Mouse (Mus musculus) embryonic facial prominence, embryonic 13.5 days (tissue): ENCODE measurements at regions not wholly inside any gene's neighbourhood (a gene's known extent, or its start where the extent isn't known, plus 50 kb on each side); places are given as distances from the start of the nearest gene placed in this dataset.

Experiments used
- ATAC-seq: fragments of 200-750 bp; cut with Nextera tagmentation; 2 replicates; pipeline ENCODE4 v1.8.0; 2017; ENCODE audit warnings: low read depth; ENCODE audit not compliant: insufficient number of reproducible peaks, insufficient read depth, low FRiP score, low TSS enrichment
- H3K27ac ChIP-seq: fragments of 300-500 bp; sonication (generic); 2 replicates; pipeline ENCODE4 v1.5.1; 2015; ENCODE audit warnings: moderate library complexity, mild to moderate bottlenecking, inconsistent platforms
- H3K27me3 ChIP-seq: fragments of 300-500 bp; sonication (generic); 2 replicates; pipeline ENCODE4 v1.6.1; 2015; ENCODE audit warnings: mild to moderate bottlenecking, inconsistent platforms
- H3K36me3 ChIP-seq: fragments of 300-500 bp; sonication (generic); 2 replicates; pipeline ENCODE4 v1.6.1; 2015; ENCODE audit warnings: mild to moderate bottlenecking, inconsistent platforms
- H3K4me1 ChIP-seq: fragments of 300-500 bp; sonication (generic); 2 replicates; pipeline ENCODE4 v1.6.1; 2015; ENCODE audit warnings: inconsistent platforms
- H3K4me2 ChIP-seq: fragments of 300-500 bp; sonication (generic); 2 replicates; pipeline ENCODE4 v1.6.1; 2015; ENCODE audit warnings: moderate library complexity, mild to moderate bottlenecking, inconsistent platforms
- H3K4me3 ChIP-seq: fragments of 300-500 bp; sonication (generic); 2 replicates; pipeline ENCODE4 v1.5.1; 2015; ENCODE audit warnings: mild to moderate bottlenecking, inconsistent platforms
- H3K9ac ChIP-seq: fragments of 300-500 bp; sonication (generic); 2 replicates; pipeline ENCODE4 v1.6.1; 2015; ENCODE audit warnings: mild to moderate bottlenecking, inconsistent platforms
- H3K9me3 ChIP-seq: fragments of 300-500 bp; sonication (generic); 2 replicates; pipeline ENCODE4 v1.6.1; 2016; ENCODE audit warnings: inconsistent platforms
- WGBS: fragments of 180-500 bp; shearing (Covaris S2); methylation state at CpG from one replicate; pipeline ENCODE4 v1.1.7; 2015; ENCODE audit warnings: mixed read lengths; 5-methylcytosine and 5-hydroxymethylcytosine counted together

DNA sequence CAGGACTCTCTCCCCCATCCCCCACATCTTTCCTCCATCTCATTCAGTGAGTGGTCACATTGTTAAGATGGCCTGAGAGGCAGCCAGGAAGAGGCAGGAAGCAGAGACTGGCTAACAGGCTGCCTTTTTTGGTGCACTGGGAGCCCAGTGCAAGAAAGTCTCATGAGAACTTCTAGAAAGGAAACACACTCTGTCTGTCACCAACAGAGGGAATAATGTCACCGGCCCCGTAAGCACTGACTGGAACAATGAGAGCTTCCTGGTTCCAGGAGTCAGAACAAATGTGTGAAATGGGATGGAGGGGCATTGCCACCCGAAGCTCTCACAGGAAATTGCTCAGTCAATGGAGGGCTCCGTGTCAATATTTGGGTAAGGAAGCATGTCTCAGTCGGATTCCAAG lies 111.3 kb upstream of the Arglu1 start:
- WGBS = 44% methylated on average over 5 of the region's 5 CpGs
- H3K27me3 ChIP-seq = no peaks in the 10 kb centered on the region
- no peak overlapping the region for H3K4me2 ChIP-seq
- no peaks in the 10 kb centered on the region for H3K36me3 ChIP-seq
- peaks cover 18% of the 10 kb centered on the region for H3K4me1 ChIP-seq
- no peak overlapping the region for H3K4me3 ChIP-seq
- no peaks in the 10 kb centered on the region for H3K9me3 ChIP-seq
- ATAC-seq = no peak
- H3K27ac ChIP-seq = no peak overlapping the region
- no peak overlapping the region for H3K9ac ChIP-seq

- Histone ChIP-seq H3K4me3 (no peak overlapping the region), H3K9me3 (no peaks in the 10 kb centered on the region), H3K27ac (peak overlapping the region; percentile 76), H3K4me1 (peaks cover 36% of the 10 kb centered on the region), H3K4me2 (peak overlapping the region; percentile 12; the same call in 1 of the 2 replicates), H3K9ac (no peak overlapping the region), H3K27me3 (no peaks in the 10 kb centered on the region), H3K36me3 (no peaks in the 10 kb centered on the region)
- 42% methylated on average over 3 of the region's 3 CpGs for WGBS
- ATAC-seq = no peak
Observed at GRCm38 (mm10) chr8:8797521-8797920, 107.2 kb upstream of the Arglu1 start.

DNA sequence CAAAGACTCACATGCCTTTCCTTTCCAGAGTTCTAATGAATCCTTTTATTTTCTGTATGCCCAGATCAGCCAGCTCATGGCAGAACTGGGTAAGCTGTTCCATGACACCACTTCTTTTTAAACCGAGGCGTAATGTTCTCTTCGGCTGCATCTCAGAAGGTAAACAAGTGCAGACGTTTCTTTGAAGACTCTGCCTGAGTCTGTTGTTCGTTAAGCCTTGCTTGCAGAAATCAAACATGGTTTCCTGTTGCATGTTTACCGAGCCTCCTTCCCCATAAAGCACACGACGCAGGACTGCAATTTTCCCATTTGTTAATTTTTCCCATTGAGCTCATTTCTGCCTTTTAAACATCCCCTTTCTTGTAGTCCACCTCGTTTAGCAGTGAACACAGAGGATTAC lies 106.6 kb upstream of the Arglu1 start:
- H3K4me2 ChIP-seq = peak overlapping the region; percentile 12; the same call in 1 of the 2 replicates
- H3K4me1 ChIP-seq = peaks cover 35% of the 10 kb centered on the region
- WGBS = 13% methylated on average over 9 of the region's 9 CpGs
- H3K36me3 ChIP-seq = no peaks in the 10 kb centered on the region
- no peak for ATAC-seq
- H3K4me3 ChIP-seq = no peak overlapping the region
- no peaks in the 10 kb centered on the region for H3K9me3 ChIP-seq
- peak overlapping the region; percentile 76 for H3K27ac ChIP-seq
- H3K9ac ChIP-seq = 0 out of 2 replicates have a peak overlapping the region, but pooled peaks have one; percentile 2
- no peaks in the 10 kb centered on the region for H3K27me3 ChIP-seq

GRCm38 (mm10) chr8:8794711-8795110 lies 104.4 kb upstream of the Arglu1 start:
- ATAC-seq = no peak
- Histone ChIP-seq H3K9me3 (no peaks in the 10 kb centered on the region), H3K4me1 (peaks cover 34% of the 10 kb centered on the region), H3K9ac (no peak overlapping the region), H3K27ac (no peak overlapping the region), H3K36me3 (no peaks in the 10 kb centered on the region), H3K4me3 (no peak overlapping the region), H3K27me3 (no peaks in the 10 kb centered on the region), H3K4me2 (no peak overlapping the region)
- 52% methylated on average over 6 of the region's 6 CpGs for WGBS

DNA sequence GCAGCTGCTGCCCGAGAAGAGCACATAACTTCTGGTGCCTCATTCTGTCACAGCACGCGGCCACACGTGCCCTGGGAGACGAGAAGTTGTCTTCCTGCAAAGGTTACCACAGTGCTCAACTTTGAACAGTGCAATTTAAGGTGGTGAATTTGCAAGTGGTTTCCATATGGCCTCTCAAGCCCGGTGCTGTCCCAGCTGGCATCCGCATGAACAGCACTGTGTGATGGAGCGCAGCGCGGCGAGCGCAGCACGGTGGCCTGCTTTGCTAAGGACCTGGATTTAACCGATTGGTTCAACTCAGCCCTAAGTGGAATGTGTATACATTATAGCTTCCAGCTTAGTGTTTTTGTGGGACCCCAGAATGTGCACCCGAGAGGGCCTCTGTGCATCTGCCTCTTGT lies 89.6 kb upstream of the Arglu1 start:
- H3K9me3 ChIP-seq = no peaks in the 10 kb centered on the region
- H3K4me2 ChIP-seq = no peak overlapping the region
- WGBS = 41% methylated on average over 15 of the region's 15 CpGs
- no peaks in the 10 kb centered on the region for H3K36me3 ChIP-seq
- H3K9ac ChIP-seq = no peak overlapping the region
- H3K27ac ChIP-seq = no peak overlapping the region
- peak; percentile 52; the same call in 1 of the 2 replicates for ATAC-seq
- H3K4me3 ChIP-seq = no peak overlapping the region
- H3K27me3 ChIP-seq = 0 out of 2 replicates have a peak, but pooled peaks cover 5% of the 10 kb centered on the region
- peaks cover 5% of the 10 kb centered on the region; the same call in 1 of the 2 replicates for H3K4me1 ChIP-seq

GRCm38 (mm10) chr8:8774496-8775015 lies 84.2 kb upstream of the Arglu1 start:
- Histone ChIP-seq H3K4me3 (no peak overlapping the region), H3K9ac (no peak overlapping the region), H3K36me3 (no peaks in the 10 kb centered on the region), H3K9me3 (no peaks in the 10 kb centered on the region), H3K27me3 (0 out of 2 replicates have a peak, but pooled peaks cover 5% of the 10 kb centered on the region), H3K4me1 (no peaks in the 10 kb centered on the region), H3K4me2 (no peak overlapping the region), H3K27ac (no peak overlapping the region)
- 30% methylated on average over 5 of the region's 5 CpGs for WGBS
- no peak for ATAC-seq

DNA sequence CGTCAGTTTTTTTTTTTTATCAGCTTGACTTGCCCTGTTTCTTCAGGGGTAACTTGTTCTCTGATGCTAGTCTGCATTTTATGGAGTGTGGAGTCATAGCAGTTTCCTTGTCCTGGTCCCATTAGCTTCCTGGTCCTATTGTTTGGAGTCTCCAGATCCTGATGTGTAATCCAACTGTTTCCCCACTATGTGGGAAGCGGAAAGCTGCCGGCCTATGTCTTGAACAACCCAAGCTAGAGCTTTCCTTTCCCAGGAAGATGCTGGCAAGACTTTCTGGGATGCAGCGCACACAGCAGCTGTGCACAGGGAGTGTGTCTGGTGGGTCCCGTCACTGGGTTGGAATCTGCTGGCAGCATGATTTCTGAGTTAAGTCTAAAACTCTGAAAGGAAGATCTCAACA lies 82.1 kb upstream of the Arglu1 start:
- H3K4me1 ChIP-seq = peaks cover 15% of the 10 kb centered on the region
- no peak overlapping the region for H3K4me2 ChIP-seq
- no peak overlapping the region for H3K27ac ChIP-seq
- 0 out of 2 replicates have a peak, but pooled peaks cover 5% of the 10 kb centered on the region for H3K27me3 ChIP-seq
- no peak for ATAC-seq
- H3K9me3 ChIP-seq = no peaks in the 10 kb centered on the region
- H3K4me3 ChIP-seq = no peak overlapping the region
- H3K36me3 ChIP-seq = no peaks in the 10 kb centered on the region
- WGBS = 81% methylated on average over 5 of the region's 5 CpGs
- H3K9ac ChIP-seq = no peak overlapping the region

DNA sequence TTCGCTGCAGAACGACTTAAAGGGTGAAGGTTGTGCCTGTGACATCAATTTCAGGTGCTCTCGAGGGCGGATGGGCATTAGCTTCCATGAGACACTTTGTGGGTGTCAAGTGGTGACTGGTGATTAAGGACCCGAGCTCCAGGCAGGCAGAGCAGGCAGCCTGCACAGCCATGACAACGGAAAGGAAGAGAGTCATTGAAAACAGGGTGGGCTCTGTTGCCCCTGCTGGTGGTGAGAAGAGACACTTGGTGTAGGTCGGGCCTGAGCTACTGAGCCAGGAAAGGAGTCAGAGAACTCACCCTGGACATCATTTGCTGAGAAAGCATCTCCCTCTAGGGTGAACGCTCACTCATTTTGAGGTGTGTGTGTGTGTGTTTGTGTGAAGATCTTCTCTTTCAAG lies 80.1 kb upstream of the Arglu1 start:
- Histone ChIP-seq H3K36me3 (no peaks in the 10 kb centered on the region), H3K27me3 (0 out of 2 replicates have a peak, but pooled peaks cover 8% of the 10 kb centered on the region), H3K27ac (no peak overlapping the region), H3K9me3 (no peaks in the 10 kb centered on the region), H3K9ac (no peak overlapping the region), H3K4me3 (no peak overlapping the region), H3K4me1 (peaks cover 15% of the 10 kb centered on the region), H3K4me2 (no peak overlapping the region)
- no peak for ATAC-seq
- WGBS = 74% methylated on average over 8 of the region's 8 CpGs

GRCm38 (mm10) chr8:8762354-8762753 lies 72.0 kb upstream of the Arglu1 start:
- Histone ChIP-seq H3K9me3 (no peaks in the 10 kb centered on the region), H3K4me1 (peaks cover 2% of the 10 kb centered on the region; the same call in 1 of the 2 replicates), H3K4me2 (no peak overlapping the region), H3K27me3 (0 out of 2 replicates have a peak, but pooled peaks cover 4% of the 10 kb centered on the region), H3K36me3 (no peaks in the 10 kb centered on the region), H3K4me3 (no peak overlapping the region), H3K9ac (no peak overlapping the region), H3K27ac (no peak overlapping the region)
- 82% methylated on average over 12 of the region's 12 CpGs for WGBS
- no peak for ATAC-seq

- Histone ChIP-seq H3K36me3 (no peaks in the 10 kb centered on the region), H3K27ac (no peak overlapping the region), H3K27me3 (no peaks in the 10 kb centered on the region), H3K9ac (no peak overlapping the region), H3K4me2 (no peak overlapping the region), H3K4me1 (peaks cover 6% of the 10 kb centered on the region), H3K4me3 (no peak overlapping the region), H3K9me3 (no peaks in the 10 kb centered on the region)
- 70% methylated on average over 8 of the region's 8 CpGs for WGBS
- no peak for ATAC-seq
Observed at GRCm38 (mm10) chr8:8758283-8758682, 68.0 kb upstream of the Arglu1 start.

- H3K9ac ChIP-seq = no peak overlapping the region
Observed at GRCm38 (mm10) chr8:8751208-8751607, 60.9 kb upstream of the Arglu1 start.

GRCm38 (mm10) chr8:8746691-8747090 lies 56.4 kb upstream of the Arglu1 start:
- Histone ChIP-seq H3K27me3 (no peaks in the 10 kb centered on the region), H3K9me3 (no peaks in the 10 kb centered on the region), H3K9ac (no peak overlapping the region), H3K4me3 (no peak overlapping the region), H3K4me2 (no peak overlapping the region), H3K27ac (no peak overlapping the region), H3K4me1 (no peaks in the 10 kb centered on the region), H3K36me3 (no peaks in the 10 kb centered on the region)
- ATAC-seq = no peak
- 77% methylated on average over 1 of the region's 1 CpGs for WGBS

More at GRCm38 (mm10) chr8:8751208-8751607, 60.9 kb upstream of the Arglu1 start:
- Histone ChIP-seq H3K9me3 (no peaks in the 10 kb centered on the region), H3K36me3 (no peaks in the 10 kb centered on the region), H3K4me1 (peaks cover 8% of the 10 kb centered on the region), H3K27ac (no peak overlapping the region), H3K4me3 (no peak overlapping the region), H3K4me2 (no peak overlapping the region), H3K27me3 (no peaks in the 10 kb centered on the region)
- 94% methylated on average over 15 of the region's 15 CpGs for WGBS
- ATAC-seq = no peak
